Mouse (Mus musculus): ENCODE measurements around the gene Chst3.

DNA sequence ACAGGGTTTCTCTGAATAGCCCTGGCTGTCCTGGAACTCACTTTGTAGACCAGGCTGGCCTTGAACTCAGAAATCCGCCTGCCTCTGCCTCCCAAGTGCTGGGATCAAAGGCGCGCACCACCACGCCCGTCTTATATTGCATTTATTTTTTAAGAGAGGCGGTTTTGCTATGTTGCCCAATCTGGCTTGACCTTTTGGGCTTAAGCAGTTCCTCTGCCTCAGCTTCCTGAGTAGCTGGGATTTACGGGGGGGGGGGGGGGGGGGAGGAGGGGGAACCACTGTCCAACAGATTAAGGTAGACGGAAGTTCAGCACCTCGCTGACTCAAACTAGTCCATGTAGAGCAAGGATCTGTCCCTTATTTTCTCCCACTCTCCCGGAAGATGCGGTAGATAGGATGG, 49.7 kb upstream of the Chst3 start:
- TF ChIP-seq CTCF (IDR thresholded peaks at IDR 0.05; ENCODE audit: borderline replicate concordance, control insufficient read depth, extremely low read depth, insufficient read depth, low read length, poor library complexity) (no peak), POLR2A (IDR thresholded peaks at IDR 0.05; ENCODE audit: control insufficient read depth, extremely low read depth, insufficient read depth, low read length, poor library complexity) (no peak)
